Mouse (Mus musculus): Measurements from ENCODE around the gene Isy1. TPM values are rescaled to one million over a fixed set of nuclear protein-coding genes. Genes with fewer than 3 reads are reported as not detected.
A peak's percentile ranks its signal among the peaks of the same experiment; 100 is the strongest.

The Isy1 gene
- polyA plus RNA-seq, 1 experiment from 2014 or later: 21.4 TPM

DNA sequence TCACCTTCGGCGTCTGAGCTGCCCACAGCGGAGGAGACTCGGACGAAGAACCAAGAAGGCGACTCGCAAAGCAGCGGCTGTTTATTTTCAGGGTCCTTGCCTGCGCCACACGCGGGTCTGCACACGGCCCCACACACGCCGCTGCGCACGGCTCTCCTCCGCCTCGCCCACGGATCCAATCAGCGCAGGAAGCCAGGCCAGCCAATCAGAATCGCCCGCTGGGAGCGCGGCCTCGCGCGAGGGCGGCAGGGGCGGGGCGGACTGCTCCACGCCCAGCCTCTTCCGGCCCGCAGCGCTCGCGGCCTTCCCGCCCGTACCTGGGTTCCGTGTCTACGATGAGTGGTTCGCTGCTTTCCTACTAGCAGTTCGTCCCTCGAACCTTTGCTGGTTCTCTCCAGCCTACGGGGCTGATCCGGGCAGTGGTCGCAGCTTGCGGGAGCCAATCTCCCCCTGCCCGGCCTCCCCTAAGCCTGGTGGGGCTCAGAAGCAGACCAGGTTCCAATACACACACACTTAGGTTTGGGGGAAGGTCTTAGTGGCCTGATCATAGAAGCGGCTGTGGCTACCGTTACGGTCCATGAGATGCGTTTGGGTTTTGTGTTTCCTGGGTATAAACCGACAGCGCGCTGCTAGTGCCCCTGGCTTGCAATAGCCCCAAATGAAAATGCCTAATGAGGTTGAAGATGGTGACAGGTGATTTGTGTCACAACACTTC lies 12.5 kb upstream of the Isy1 start, which contains the start of gene Cnbp:
Gene Cnbp, minus strand, starts transcription at position 207 of the 715 bp plus-strand sequence.
- Histone ChIP-seq H3K4me3 (ENCODE audit: low read depth, low read length) (peak within 1 kb of the TSS; percentile 88), H3K36me3 (ENCODE audit: insufficient read depth, low read length) (no peaks in the 10 kb centered on the region), H3K9me3 (ENCODE audit: low read length) (no peaks in the 10 kb centered on the region), H3K27ac (ENCODE audit: low read length) (peak within 1 kb of the TSS; percentile 97), H3K4me2 (replicated peaks; ENCODE audit: low read depth, low read length) (peak within 1 kb of the TSS; percentile 89), H3K27me3 (replicated peaks; ENCODE audit: insufficient read depth, low read length) (no peaks in the 10 kb centered on the region), H3K4me1 (ENCODE audit: insufficient read depth, low read depth, low read length) (peaks cover 7% of the 10 kb centered on the region), H3K9ac (replicated peaks; ENCODE audit: low read depth) (peak within 1 kb of the TSS; percentile 99)
- WGBS: 2% methylated on average over 54 of the region's 55 CpGs
- DNase-seq (ENCODE audit: low spot score) (peak; percentile 98), ATAC-seq (peak; percentile 99)
- TF ChIP-seq CTCF (IDR thresholded peaks at IDR 0.05) (no peak; the same call in 1 of the 2 replicates), EP300 (IDR thresholded peaks at IDR 0.05) (no peak)

DNA sequence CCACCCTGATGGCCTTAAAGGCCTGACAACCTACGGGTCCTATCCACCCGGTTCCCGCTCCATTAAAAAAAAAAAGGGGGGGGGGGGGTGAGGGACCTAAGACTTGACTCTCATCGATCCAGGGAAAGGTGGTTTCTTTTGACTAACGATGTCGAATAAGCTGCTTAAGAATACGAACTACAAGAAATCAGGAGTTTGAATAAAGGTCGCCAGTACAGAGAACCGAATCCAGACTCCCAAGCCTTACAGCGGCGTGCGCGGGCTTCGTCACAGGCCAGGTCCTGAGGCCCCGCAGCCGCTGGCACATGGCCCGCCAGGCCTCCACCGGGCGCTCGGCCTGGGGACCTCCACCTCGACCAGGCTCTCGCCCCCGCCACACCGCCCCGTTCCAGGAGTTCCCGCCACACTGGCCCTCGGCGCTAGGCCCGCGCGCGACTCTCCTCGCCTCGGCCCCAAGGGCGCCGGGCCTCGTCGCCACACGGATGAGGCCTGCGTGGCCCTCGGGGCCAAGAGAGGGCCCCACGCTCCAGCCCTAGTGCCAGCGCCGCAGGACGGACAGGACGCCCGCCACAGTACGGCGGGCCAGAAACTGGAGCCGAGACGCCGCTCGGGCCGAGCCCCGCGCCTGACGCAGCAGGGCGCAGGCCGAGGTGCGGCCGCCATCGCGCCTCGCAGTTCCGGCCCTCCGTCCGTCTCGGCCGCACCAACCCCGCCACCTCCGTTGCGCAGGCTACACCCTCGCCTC lies 11.7 kb upstream of the Isy1 start:
- Histone ChIP-seq H3K36me3 (ENCODE audit: insufficient read depth, low read length) (peaks cover 1% of the 10 kb centered on the region; the same call in 1 of the 2 replicates), H3K4me3 (ENCODE audit: low read depth, low read length) (peak overlapping the region; percentile 88), H3K27ac (ENCODE audit: low read length) (peak overlapping the region; percentile 97), H3K4me2 (replicated peaks; ENCODE audit: low read depth, low read length) (peak overlapping the region; percentile 69), H3K27me3 (replicated peaks; ENCODE audit: insufficient read depth, low read length) (no peaks in the 10 kb centered on the region), H3K9ac (replicated peaks; ENCODE audit: low read depth) (peak overlapping the region; percentile 99), H3K4me1 (ENCODE audit: insufficient read depth, low read depth, low read length) (peaks cover 7% of the 10 kb centered on the region), H3K9me3 (ENCODE audit: low read length) (no peaks in the 10 kb centered on the region)
- ATAC-seq (peak; percentile 59), DNase-seq (ENCODE audit: low spot score) (peak; percentile 59)
- WGBS: 1% methylated on average over 60 of the region's 73 CpGs
- TF ChIP-seq CTCF (IDR thresholded peaks at IDR 0.05) (no peak), EP300 (IDR thresholded peaks at IDR 0.05) (no peak)

DNA sequence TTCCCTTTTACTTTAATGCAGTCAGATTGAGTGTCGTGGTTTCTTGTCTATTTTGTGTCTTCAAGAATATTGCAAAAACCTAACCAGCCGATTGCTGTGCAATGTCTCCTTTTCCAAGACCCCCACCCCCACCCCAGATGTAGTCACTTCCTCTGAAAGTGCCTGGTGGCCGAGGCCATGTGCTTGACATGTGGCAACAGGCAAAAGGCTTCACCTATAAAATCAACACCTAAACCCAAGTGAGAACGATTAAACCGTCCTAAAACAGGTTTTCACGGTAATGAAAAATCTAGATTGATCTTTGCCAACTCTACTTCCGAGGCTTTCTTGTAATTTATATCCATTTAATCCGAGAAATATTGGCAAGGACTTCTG lies 11.2 kb upstream of the Isy1 start:
- Histone ChIP-seq H3K4me1 (ENCODE audit: insufficient read depth, low read depth, low read length) (peaks cover 7% of the 10 kb centered on the region), H3K9ac (replicated peaks; ENCODE audit: low read depth) (peak overlapping the region; percentile 99), H3K4me3 (ENCODE audit: low read depth, low read length) (peak overlapping the region; percentile 88), H3K36me3 (ENCODE audit: insufficient read depth, low read length) (peaks cover 7% of the 10 kb centered on the region; the same call in 1 of the 2 replicates), H3K27me3 (replicated peaks; ENCODE audit: insufficient read depth, low read length) (no peaks in the 10 kb centered on the region), H3K4me2 (replicated peaks; ENCODE audit: low read depth, low read length) (peak overlapping the region; percentile 69), H3K9me3 (ENCODE audit: low read length) (no peaks in the 10 kb centered on the region), H3K27ac (ENCODE audit: low read length) (peak overlapping the region; percentile 97)
- ATAC-seq (no peak), DNase-seq (ENCODE audit: low spot score) (peak; percentile 40)
- TF ChIP-seq CTCF (IDR thresholded peaks at IDR 0.05) (no peak), EP300 (IDR thresholded peaks at IDR 0.05) (no peak)
- WGBS: 0% methylated on average over 8 of the region's 8 CpGs

DNA sequence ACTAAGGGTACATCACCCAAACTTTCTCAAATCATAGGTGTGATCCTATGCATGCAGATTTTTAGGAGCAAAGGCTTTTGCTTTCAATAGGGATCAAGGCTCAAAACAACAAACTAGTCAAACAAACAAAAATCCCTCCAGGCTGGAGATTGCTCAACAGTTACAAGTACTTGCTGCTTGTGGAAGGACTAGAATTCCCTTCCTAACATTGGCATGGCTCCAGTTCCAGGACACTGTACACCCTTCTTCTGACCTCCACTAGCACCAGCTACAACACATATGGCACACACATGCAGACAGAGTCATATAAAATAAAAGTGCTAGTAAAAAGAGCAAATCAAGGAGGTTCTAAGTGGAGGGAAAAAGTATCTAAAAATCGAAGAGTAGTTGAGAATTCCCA lies 8.2 kb upstream of the Isy1 start:
- Histone ChIP-seq H3K36me3 (ENCODE audit: insufficient read depth, low read length) (peaks cover 25% of the 10 kb centered on the region), H3K27me3 (replicated peaks; ENCODE audit: insufficient read depth, low read length) (no peaks in the 10 kb centered on the region), H3K4me3 (ENCODE audit: low read depth, low read length) (no peak overlapping the region), H3K27ac (ENCODE audit: low read length) (no peak overlapping the region), H3K4me1 (ENCODE audit: insufficient read depth, low read depth, low read length) (peaks cover 7% of the 10 kb centered on the region), H3K4me2 (replicated peaks; ENCODE audit: low read depth, low read length) (0 out of 2 replicates have a peak overlapping the region, but pooled peaks have one; percentile 1), H3K9me3 (ENCODE audit: low read length) (no peaks in the 10 kb centered on the region), H3K9ac (replicated peaks; ENCODE audit: low read depth) (no peak overlapping the region)
- DNase-seq (ENCODE audit: low spot score) (peak; percentile 15), ATAC-seq (no peak)
- TF ChIP-seq CTCF (IDR thresholded peaks at IDR 0.05) (no peak), EP300 (IDR thresholded peaks at IDR 0.05) (no peak)
- WGBS: 53% methylated on average over 1 of the region's 1 CpGs

DNA sequence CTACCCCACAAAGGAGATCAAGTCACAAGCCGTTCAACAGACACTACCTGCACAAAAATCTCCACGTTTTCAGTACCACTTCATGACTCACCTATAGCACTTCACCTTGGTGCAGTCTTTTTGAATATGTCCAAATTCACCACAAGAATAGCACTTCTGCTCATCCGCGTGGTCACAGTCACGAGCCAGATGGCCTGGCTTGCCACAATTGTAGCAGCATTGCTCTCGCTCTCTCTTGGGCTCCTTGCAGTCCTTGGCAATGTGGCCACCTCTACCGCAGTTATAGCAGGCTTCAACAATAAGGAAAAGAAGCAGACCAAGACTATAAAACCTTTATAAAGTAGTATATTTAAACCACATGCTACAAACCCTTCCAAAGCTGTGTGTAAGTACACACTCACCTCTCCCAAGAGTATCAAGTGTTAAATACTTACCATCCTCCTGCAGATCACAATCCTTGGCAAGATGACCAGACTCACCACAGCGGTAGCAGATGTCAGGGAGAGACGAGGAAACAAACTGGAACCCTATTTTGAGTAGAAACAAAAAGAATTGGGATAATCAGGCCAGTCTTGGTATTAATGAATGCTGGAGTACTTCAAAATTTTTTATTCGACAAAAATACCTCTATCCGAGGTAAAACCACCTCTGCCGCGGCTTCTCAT lies 6.6 kb upstream of the Isy1 start:
- Histone ChIP-seq H3K4me2 (replicated peaks; ENCODE audit: low read depth, low read length) (no peak overlapping the region), H3K4me3 (ENCODE audit: low read depth, low read length) (no peak overlapping the region), H3K36me3 (ENCODE audit: insufficient read depth, low read length) (peaks cover 25% of the 10 kb centered on the region), H3K27ac (ENCODE audit: low read length) (no peak overlapping the region), H3K9ac (replicated peaks; ENCODE audit: low read depth) (no peak overlapping the region), H3K27me3 (replicated peaks; ENCODE audit: insufficient read depth, low read length) (no peaks in the 10 kb centered on the region), H3K4me1 (ENCODE audit: insufficient read depth, low read depth, low read length) (peaks cover 7% of the 10 kb centered on the region), H3K9me3 (ENCODE audit: low read length) (no peaks in the 10 kb centered on the region)
- WGBS: 88% methylated on average over 13 of the region's 13 CpGs
- ATAC-seq (no peak), DNase-seq (ENCODE audit: low spot score) (no peak)
- TF ChIP-seq CTCF (IDR thresholded peaks at IDR 0.05) (no peak), EP300 (IDR thresholded peaks at IDR 0.05) (no peak)

DNA sequence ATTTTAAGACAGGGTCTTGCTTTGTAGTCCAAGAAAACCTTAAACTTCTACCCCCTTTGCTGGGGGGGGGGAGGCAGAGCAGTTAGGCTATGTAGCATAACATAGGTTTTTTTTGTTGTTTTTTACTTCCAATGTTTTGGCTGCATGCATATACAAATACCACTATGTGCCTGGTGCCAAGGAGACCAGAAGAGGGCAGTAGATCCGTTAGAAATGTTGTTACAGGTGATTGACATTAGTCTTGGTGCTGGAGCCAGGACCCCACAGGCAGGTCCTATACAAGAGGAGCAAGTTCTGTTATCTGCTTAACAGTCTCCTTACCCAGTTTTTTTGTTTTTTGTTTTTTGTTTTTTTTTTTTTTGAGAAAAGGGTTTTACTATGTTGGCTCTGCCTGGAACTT lies 3.7 kb upstream of the Isy1 start:
- Histone ChIP-seq H3K4me2 (replicated peaks; ENCODE audit: low read depth, low read length) (no peak overlapping the region), H3K4me3 (ENCODE audit: low read depth, low read length) (no peak overlapping the region), H3K9ac (replicated peaks; ENCODE audit: low read depth) (no peak overlapping the region), H3K36me3 (ENCODE audit: insufficient read depth, low read length) (peaks cover 25% of the 10 kb centered on the region), H3K4me1 (ENCODE audit: insufficient read depth, low read depth, low read length) (no peaks in the 10 kb centered on the region), H3K27me3 (replicated peaks; ENCODE audit: insufficient read depth, low read length) (no peaks in the 10 kb centered on the region), H3K9me3 (ENCODE audit: low read length) (no peaks in the 10 kb centered on the region), H3K27ac (ENCODE audit: low read length) (no peak overlapping the region)
- TF ChIP-seq EP300 (IDR thresholded peaks at IDR 0.05): no peak
- peak; percentile 47 for TF ChIP-seq CTCF (IDR thresholded peaks at IDR 0.05)
- 14% methylated on average over 1 of the region's 1 CpGs for WGBS
- DNase-seq (ENCODE audit: low spot score) (peak; percentile 19), ATAC-seq (no peak)
